Mouse (Mus musculus): ENCODE measurements around the gene Igfbp5.

Gene Igfbp5

DNA sequence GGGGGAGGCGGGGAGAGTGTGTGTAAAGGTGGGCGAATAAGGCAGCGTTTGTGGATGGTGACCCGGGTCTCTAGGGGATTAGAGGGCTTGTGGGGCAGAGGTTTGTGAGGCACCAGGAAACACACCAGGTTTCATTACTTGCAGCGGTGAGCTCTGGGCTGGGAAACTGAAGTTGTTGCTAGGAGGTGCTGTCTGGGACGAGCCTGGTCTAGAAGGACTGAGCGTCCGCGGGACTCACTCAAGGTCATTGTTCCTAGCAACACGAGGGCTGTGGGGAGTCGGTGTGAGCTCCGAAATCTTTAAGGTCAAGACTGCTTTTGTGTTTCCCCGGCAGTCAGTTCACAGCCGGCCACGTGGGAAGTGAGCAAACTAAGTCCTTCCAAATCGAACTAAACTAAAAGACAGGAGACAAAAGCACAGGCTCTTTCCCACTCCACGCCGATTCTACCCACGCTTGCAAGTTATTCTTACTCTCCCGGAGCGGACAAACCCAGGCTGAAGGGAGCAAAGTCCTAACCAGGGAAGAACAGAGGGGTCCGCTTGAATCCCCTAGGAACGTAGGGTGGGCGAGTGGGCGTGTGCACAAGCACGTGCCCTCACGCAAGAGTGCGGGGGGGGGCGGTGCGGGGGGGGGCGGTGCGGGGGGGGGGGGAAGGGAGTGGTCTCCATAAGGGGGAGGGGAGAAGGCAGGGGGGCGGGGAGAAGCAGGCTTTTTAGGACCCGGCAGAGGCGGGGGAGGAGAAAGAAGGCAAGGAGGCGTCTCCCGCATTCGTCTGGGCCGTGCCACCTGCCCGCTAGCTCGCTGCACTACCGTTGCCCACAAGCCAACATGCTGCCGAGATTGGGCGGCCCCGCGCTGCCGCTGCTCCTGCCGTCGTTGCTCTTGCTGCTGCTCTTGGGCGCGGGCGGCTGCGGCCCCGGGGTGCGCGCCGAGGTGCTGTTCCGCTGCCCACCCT, 50.7 kb downstream of the Igfbp5 start, which contains the start of gene Igfbp2:
Igfbp2 (plus strand) TSS at position 753 of the 956 bp plus-strand sequence.
- in situ Hi-C loops (cut with MboI; ENCODE audit: unreplicated experiment in 2 of 2): no loop called here

GRCm38 (mm10) chr1:72822893-72823292, 51.8 kb downstream of the Igfbp5 start:
- in situ Hi-C loops (cut with MboI; ENCODE audit: unreplicated experiment in 2 of 2): no loop called here

GRCm38 (mm10) chr1:72819995-72820394, 54.7 kb downstream of the Igfbp5 start:
- in situ Hi-C loops (cut with MboI; ENCODE audit: unreplicated experiment in 2 of 2): no loop called here

GRCm38 (mm10) chr1:72815616-72816015, 59.1 kb downstream of the Igfbp5 start:
- in situ Hi-C loops (cut with MboI; ENCODE audit: unreplicated experiment in 2 of 2): no loop called here

DNA sequence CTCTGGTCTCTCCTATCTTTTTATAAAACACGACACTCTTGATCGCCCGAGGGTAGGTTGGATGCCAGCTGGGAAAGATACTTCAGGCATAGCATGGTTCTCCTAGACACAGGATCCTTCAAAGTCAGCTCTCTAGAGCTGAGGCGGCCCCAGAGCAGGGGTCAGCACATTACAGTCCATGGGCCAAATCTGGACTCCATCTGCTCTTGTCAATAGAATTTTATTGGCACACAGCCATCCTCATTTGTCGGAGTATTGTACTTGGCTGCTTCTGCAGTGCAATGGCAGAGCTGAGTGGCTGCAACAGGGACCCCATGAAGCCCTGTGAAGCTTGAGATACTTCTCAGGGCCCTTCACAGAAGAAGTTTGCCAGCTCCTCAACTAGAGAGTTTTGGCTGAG, 59.5 kb downstream of the Igfbp5 start:
- in situ Hi-C loops (cut with MboI; ENCODE audit: unreplicated experiment in 2 of 2): no loop called here

- in situ Hi-C loops (cut with MboI; ENCODE audit: unreplicated experiment in 2 of 2): no loop called here
Measured at GRCm38 (mm10) chr1:72813639-72814403, 60.9 kb downstream of the Igfbp5 start.

DNA sequence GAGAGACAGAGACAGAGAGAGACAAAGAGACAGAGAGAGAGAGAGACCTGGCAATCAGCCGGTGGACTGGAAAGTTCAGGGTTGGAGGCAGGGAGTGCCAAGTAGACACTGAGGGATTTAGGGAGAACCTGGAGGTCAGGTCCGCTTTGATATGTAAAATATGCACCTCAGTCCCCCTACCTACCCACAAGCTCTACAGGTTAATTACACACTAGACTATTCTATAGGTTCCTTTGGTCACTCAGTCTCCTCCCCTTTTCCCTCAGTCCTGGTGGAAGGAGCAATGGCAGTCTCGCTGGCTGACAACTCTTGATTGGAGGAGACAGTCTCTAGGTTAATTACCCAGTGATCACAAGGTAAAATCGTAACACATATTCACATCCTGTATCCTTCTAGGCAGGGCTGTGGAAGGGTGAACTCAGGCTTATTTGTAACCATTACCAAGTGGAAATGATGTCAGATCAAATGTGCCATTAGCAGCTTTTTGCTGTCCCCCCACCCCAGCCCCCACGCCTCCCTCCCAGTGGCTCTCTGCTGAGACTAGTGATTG, 61.5 kb downstream of the Igfbp5 start:
- in situ Hi-C loops (cut with MboI; ENCODE audit: unreplicated experiment in 2 of 2): no loop called here

DNA sequence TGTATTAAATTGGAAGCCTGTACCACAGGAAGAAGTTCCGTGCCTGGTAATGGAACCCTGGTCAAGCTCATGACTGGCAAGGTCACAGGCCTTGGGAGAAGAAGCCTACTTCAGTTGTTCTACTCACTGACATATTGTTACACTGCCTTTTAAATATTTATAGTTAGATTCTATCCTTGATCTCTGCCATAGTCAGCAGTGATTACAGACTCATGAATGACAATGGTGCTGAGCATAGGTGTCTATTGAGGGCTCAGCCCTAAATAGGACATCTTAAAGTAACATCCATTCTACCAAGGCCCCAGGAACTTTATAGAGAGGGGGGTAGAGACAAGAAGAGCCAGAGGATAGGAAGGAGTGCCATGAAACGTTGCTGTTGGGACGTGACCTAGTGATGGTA, 63.6 kb downstream of the Igfbp5 start:
- in situ Hi-C loops (cut with MboI; ENCODE audit: unreplicated experiment in 2 of 2): no loop called here

GRCm38 (mm10) chr1:72809951-72810675, 64.6 kb downstream of the Igfbp5 start:
- in situ Hi-C loops (cut with MboI; ENCODE audit: unreplicated experiment in 2 of 2): no loop called here

GRCm38 (mm10) chr1:72809304-72809703, 65.4 kb downstream of the Igfbp5 start:
- in situ Hi-C loops (cut with MboI; ENCODE audit: unreplicated experiment in 2 of 2): no loop called here

Measured in v-Abl transformed pro-B cells (cell line).